Mouse (Mus musculus): Measurements from ENCODE around the gene Stil. TPM values are rescaled to one million over a fixed set of nuclear protein-coding genes. Genes with fewer than 3 reads are reported as not detected.

The Stil gene
- total RNA-seq, 2 experiments from 2014 or later: 0.23 to 0.32 TPM

GRCm38 (mm10) chr4:115078892-115079820 lies 79.2 kb downstream of the Stil start:
- DNase-seq (ENCODE audit: extremely low spot score in 1 of 2, low spot score in 1 of 2): no peak

GRCm38 (mm10) chr4:115079821-115080349 lies 79.9 kb downstream of the Stil start:
- no peak for DNase-seq (ENCODE audit: extremely low spot score in 1 of 2, low spot score in 1 of 2)

- DNase-seq (ENCODE audit: extremely low spot score in 1 of 2, low spot score in 1 of 2): no peak
Observed at GRCm38 (mm10) chr4:115083031-115083430, 83.1 kb downstream of the Stil start.

- DNase-seq (ENCODE audit: extremely low spot score in 1 of 2, low spot score in 1 of 2): peak; percentile 36 to 63
Observed at GRCm38 (mm10) chr4:115085522-115086095, 85.7 kb downstream of the Stil start.

GRCm38 (mm10) chr4:115086257-115086656 lies 86.3 kb downstream of the Stil start:
- no peak for DNase-seq (ENCODE audit: extremely low spot score in 1 of 2, low spot score in 1 of 2)

- no peak for DNase-seq (ENCODE audit: extremely low spot score in 1 of 2, low spot score in 1 of 2)
Observed at GRCm38 (mm10) chr4:115086763-115087415, 86.9 kb downstream of the Stil start.

- no peak for DNase-seq (ENCODE audit: extremely low spot score in 1 of 2, low spot score in 1 of 2)
Observed at GRCm38 (mm10) chr4:115088611-115089338, 88.8 kb downstream of the Stil start, which contains the start of gene Pdzk1ip1. TSS of gene Pdzk1ip1 (plus strand) at chr4:115088708.

- no peak for DNase-seq (ENCODE audit: extremely low spot score in 1 of 2, low spot score in 1 of 2)
Observed at GRCm38 (mm10) chr4:115090592-115090991, 90.6 kb downstream of the Stil start.

GRCm38 (mm10) chr4:115091806-115092205 lies 91.8 kb downstream of the Stil start:
- DNase-seq (ENCODE audit: extremely low spot score in 1 of 2, low spot score in 1 of 2): no peak

Other genes with a start within 250 kb of the Stil start
- not detected for gene Gm12830, start 178.4 kb upstream of the Stil start, total RNA-seq (2021)
- gene Foxd2, start 91.3 kb upstream of the Stil start, total RNA-seq (2021): under 1 TPM; 0.17 to 0.35 TPM
- gene Foxe3, start 74.1 kb upstream of the Stil start, total RNA-seq (2021): not detected
- gene Cmpk1, start 12.9 kb upstream of the Stil start, total RNA-seq (2021): 10 to 100 TPM; 69.5 to 73.4 TPM
- gene Tal1, start 56.3 kb downstream of the Stil start, total RNA-seq (2021): 1 to 10 TPM; 1.1 to 1.5 TPM
- gene Pdzk1ip1, start 88.5 kb downstream of the Stil start, total RNA-seq (2021): under 1 TPM in 1 of 2 experiments, not detected in 1; 0.71 TPM
- gene Cyp4x1, start 134.1 kb downstream of the Stil start, total RNA-seq (2021): 1 to 10 TPM; 7.3 to 7.8 TPM
- gene Cyp4a29, start 241.9 kb downstream of the Stil start, total RNA-seq (2021): not detected

All from layer of hippocampus, postnatal 25 days (tissue).